7 mouse cellular contexts compared by ENCODE assay signal in genomic region chr19:8819596-8820423, GRCm38 (mm10). TPM values are rescaled to one million over a fixed set of nuclear protein-coding genes. Genes with fewer than 3 reads are reported as not detected.
A peak's percentile ranks its signal among the peaks of the same experiment; 100 is the strongest.
DNase-seq lines count a peak whose midpoint lies in the region; ATAC-seq and TF ChIP-seq lines count a peak whose summit lies in the region.

Gene Hnrnpul2, plus strand, starts transcription at chr19:8820010.

- H3K4me1 ChIP-seq in embryonic facial prominence, embryonic 10.5 days, result peaks cover 48% of the 10 kb centered on the region
- peaks cover 5% of the 10 kb centered on the region; the same call in 1 of the 2 replicates for H3K4me1 ChIP-seq in intestine, postnatal 0 days (replicated peaks; ENCODE audit: control insufficient read depth, insufficient read depth, low read length)
- peaks cover 55% of the 10 kb centered on the region for H3K4me1 ChIP-seq in midbrain, embryonic 12.5 days
- peaks cover 2% of the 10 kb centered on the region; the same call in 1 of the 2 replicates for H3K4me1 ChIP-seq in small intestine, adult 2 months (ENCODE audit: control insufficient read depth, insufficient read depth, insufficient read length, low read length)

- under 1% methylated on average over 83 of the region's 83 CpGs for WGBS in embryonic facial prominence, embryonic 10.5 days
- under 1% methylated on average over 80 of the region's 83 CpGs for WGBS in intestine, postnatal 0 days
- under 1% methylated on average over 81 of the region's 83 CpGs for WGBS in midbrain, embryonic 12.5 days
- WGBS in small intestine, adult 2 months, result under 1% methylated on average over 82 of the region's 83 CpGs

- peak; percentile 95 for TF ChIP-seq POLR2A in small intestine, adult 2 months (IDR thresholded peaks at IDR 0.05; ENCODE audit: low read depth, low read length)

- no peaks in the 10 kb centered on the region for H3K27me3 ChIP-seq in embryonic facial prominence, embryonic 10.5 days (replicated peaks; ENCODE audit: low read depth, poor library complexity, severe bottlenecking)
- H3K27me3 ChIP-seq in intestine, postnatal 0 days (replicated peaks; ENCODE audit: control insufficient read depth, insufficient read depth, low read length), result no peaks in the 10 kb centered on the region
- no peaks in the 10 kb centered on the region for H3K27me3 ChIP-seq in midbrain, embryonic 12.5 days
- H3K27me3 ChIP-seq in small intestine, adult 2 months (ENCODE audit: control insufficient read depth, insufficient read depth, low read length), result no peaks in the 10 kb centered on the region

- H3K4me2 ChIP-seq in intestine, postnatal 0 days (replicated peaks; ENCODE audit: low read depth), result peak within 1 kb of the TSS; percentile 80
- H3K4me2 ChIP-seq in midbrain, embryonic 12.5 days (replicated peaks), result peak within 1 kb of the TSS; percentile 94

- H3K4me3 ChIP-seq in embryonic facial prominence, embryonic 10.5 days, result peak within 1 kb of the TSS; percentile 100
- H3K4me3 ChIP-seq in intestine, postnatal 0 days (ENCODE audit: low read depth, low read length), result peak within 1 kb of the TSS; percentile 97
- H3K4me3 ChIP-seq in midbrain, embryonic 12.5 days, result peak within 1 kb of the TSS; percentile 100
- peak within 1 kb of the TSS; percentile 96 for H3K4me3 ChIP-seq in small intestine, adult 2 months (ENCODE audit: low read depth, low read length)

- TF ChIP-seq CTCF in intestine, postnatal 0 days (IDR thresholded peaks at IDR 0.05; ENCODE audit: low read depth), result no peak
- no peak for TF ChIP-seq CTCF in small intestine, adult 2 months (IDR thresholded peaks at IDR 0.05; ENCODE audit: extremely low read depth, insufficient read length, insufficient replicate concordance, low read depth, low read length)

- H3K27ac ChIP-seq in embryonic facial prominence, embryonic 10.5 days (replicated peaks), result peak within 1 kb of the TSS; percentile 97
- peak within 1 kb of the TSS; percentile 95 for H3K27ac ChIP-seq in intestine, postnatal 0 days (ENCODE audit: low read depth, low read length)
- H3K27ac ChIP-seq in midbrain, embryonic 12.5 days (replicated peaks), result peak within 1 kb of the TSS; percentile 99
- peak within 1 kb of the TSS; percentile 98 for H3K27ac ChIP-seq in small intestine, adult 2 months (ENCODE audit: insufficient read depth, low read depth, low read length)

- ATAC-seq in intestine, postnatal 0 days, result peak; percentile 95
- peak; percentile 97 for ATAC-seq in midbrain, embryonic 12.5 days (ENCODE audit: low FRiP score, low read depth)

- intact Hi-C loops in left cerebral cortex, postnatal 4 days (cut with DNase I), result loop anchor here (10.0 kb wide), 1 partner anchor 65 kb away; the partner anchor contains the start of gene Nxf1

- peak within 1 kb of the TSS; percentile 97 for H3K9ac ChIP-seq in intestine, postnatal 0 days (ENCODE audit: low read depth, low read length)
- peak within 1 kb of the TSS; percentile 99 for H3K9ac ChIP-seq in midbrain, embryonic 12.5 days (replicated peaks)

- peak; percentile 99 for DNase-seq in adrenal gland, postnatal 10 days
- DNase-seq in embryonic facial prominence, embryonic 10.5 days (ENCODE audit: low spot score), result peak; percentile 98
- DNase-seq in gonadal fat pad, adult 2 months (ENCODE audit: low read depth), result no peak
- peak; percentile 99 for DNase-seq in left cerebral cortex, postnatal 4 days

- H3K9me3 ChIP-seq in embryonic facial prominence, embryonic 10.5 days, result no peaks in the 10 kb centered on the region
- H3K9me3 ChIP-seq in intestine, postnatal 0 days (ENCODE audit: control insufficient read depth), result no peaks in the 10 kb centered on the region
- H3K9me3 ChIP-seq in midbrain, embryonic 12.5 days, result no peaks in the 10 kb centered on the region

- peaks cover 58% of the 10 kb centered on the region for H3K36me3 ChIP-seq in embryonic facial prominence, embryonic 10.5 days (replicated peaks)
- peaks cover 19% of the 10 kb centered on the region for H3K36me3 ChIP-seq in intestine, postnatal 0 days (ENCODE audit: control insufficient read depth, insufficient read depth)
- peaks cover 38% of the 10 kb centered on the region for H3K36me3 ChIP-seq in midbrain, embryonic 12.5 days
- H3K36me3 ChIP-seq in small intestine, adult 2 months (ENCODE audit: control insufficient read depth, insufficient read depth, low read length), result peaks cover 26% of the 10 kb centered on the region

RNA-seq across cellular contexts. Expression of gene Hnrnpul2, which starts in this region (rescaled TPM):
- total RNA-seq in adrenal gland, postnatal 10 days (2021), result 10 to 100 TPM; 58.0 to 62.7 TPM
- polyA plus RNA-seq in embryonic facial prominence, embryonic 10.5 days (2016; fragmentation: Nextera tagmentation; extraction: Ambion mirVana), result 4.8 and 5.0 TPM in 2 replicates
- polyA plus RNA-seq in gonadal fat pad, adult 2 months (2012; rRNA removed), result 19.0 and 35.0 TPM in 2 replicates
- 5.4 and 6.0 TPM in 2 replicates for polyA plus RNA-seq in intestine, postnatal 0 days (2015; fragmentation: Nextera tagmentation; extraction: Ambion mirVana)
- 100 to 1,000 TPM; 108 to 116 TPM for total RNA-seq in left cerebral cortex, postnatal 4 days (2021)
- 6.0 and 6.4 TPM in 2 replicates for polyA plus RNA-seq in midbrain, embryonic 12.5 days (2016; fragmentation: Nextera tagmentation; extraction: Ambion mirVana)
- polyA plus RNA-seq in small intestine, adult 2 months (2012; rRNA removed), result 9.2 and 20.9 TPM in 2 replicates
